Mouse (Mus musculus) right cerebral cortex, postnatal 25 days (tissue): ENCODE measurements around the gene Zfp560.
"Not testable (repeated sequence)": the region's sequence is repeated elsewhere in the genome, so short reads cannot be mapped to it uniquely, and the experiment has no call there.

Source experiments
- DNase-seq: peaks from one replicate; pipeline ENCODE4 v3.0.0; 2022

The Zfp560 gene

GRCm38 (mm10) chr9:20384532-20385342, at the start of gene Zfp560:
Gene Zfp560, minus strand, starts transcription at chr9:20385177.
- DNase-seq, result peak; percentile 88

GRCm38 (mm10) chr9:20430004-20430403, 45.0 kb upstream of the Zfp560 start:
- DNase-seq, result no peak

- no peak for DNase-seq
These were observed 26.5 kb upstream of the Zfp560 start for GRCm38 (mm10) chr9:20411460-20411859.

- no peak for DNase-seq
These were observed 24.3 kb upstream of the Zfp560 start for GRCm38 (mm10) chr9:20409319-20409718.

GRCm38 (mm10) chr9:20385343-20385703, 346 bp upstream of the Zfp560 start:
- DNase-seq, result no peak

GRCm38 (mm10) chr9:20383659-20384058, 1.3 kb downstream of the Zfp560 start:
- no peak for DNase-seq

GRCm38 (mm10) chr9:20374712-20375111, 10.3 kb downstream of the Zfp560 start:
- DNase-seq, result no peak

GRCm38 (mm10) chr9:20367311-20367710, 17.7 kb downstream of the Zfp560 start:
- DNase-seq, result no peak

- no peak for DNase-seq
These were observed 36.5 kb downstream of the Zfp560 start for GRCm38 (mm10) chr9:20348501-20348900.

GRCm38 (mm10) chr9:20335994-20336393, 49.0 kb downstream of the Zfp560 start, which contains the start of gene Olfr18:
Gene Olfr18, minus strand, starts transcription at chr9:20336094.
- no peak for DNase-seq

GRCm38 (mm10) chr9:20298232-20298631, 86.7 kb downstream of the Zfp560 start, which contains the start of gene Olfr873:
Gene Olfr873, plus strand, starts transcription at chr9:20298532.
- DNase-seq, result no peak

- DNase-seq, result not testable (repeated sequence)
These were observed 89.4 kb downstream of the Zfp560 start for GRCm38 (mm10) chr9:20295562-20295961.
